Mouse (Mus musculus) kidney, postnatal 0 days (tissue): ENCODE measurements around the gene Peli3. TPM values are rescaled to one million over a fixed set of nuclear protein-coding genes. Genes with fewer than 3 reads are reported as not detected.

Source experiments
- ATAC-seq: fragments of 200-750 bp; cut with Nextera tagmentation; replicated peaks from 2 replicates; pipeline ENCODE4 v1.8.0; 2017; ENCODE audit warnings: low read depth, moderate number of reproducible peaks, moderate TSS enrichment, moderate library complexity; ENCODE audit not compliant: low FRiP score
- DNase-seq: peaks from one replicate; pipeline ENCODE4 v3.0.0-alpha.2; 2016; ENCODE audit warnings: low spot score
- H3K27ac ChIP-seq: fragments of 300-500 bp; sonication (generic); 2 replicates; pipeline ENCODE4 v1.5.1; 2014; ENCODE audit warnings: mild to moderate bottlenecking
- H3K27me3 ChIP-seq: fragments of 300-500 bp; sonication (generic); 2 replicates; pipeline ENCODE4 v1.6.1; 2014; ENCODE audit warnings: low read length, mixed read lengths; ENCODE audit not compliant: insufficient read depth
- H3K36me3 ChIP-seq: fragments of 300-500 bp; sonication (generic); 2 replicates; pipeline ENCODE4 v1.6.1; 2014; ENCODE audit warnings: low read length, mixed read lengths; ENCODE audit not compliant: insufficient read depth
- H3K4me1 ChIP-seq: fragments of 300-500 bp; sonication (generic); replicated peaks from 2 replicates; pipeline ENCODE4 v1.6.1; 2014; ENCODE audit warnings: antibody characterized with exemption, low read length, mixed read lengths; ENCODE audit not compliant: insufficient read depth
- H3K4me2 ChIP-seq: fragments of 300-500 bp; sonication (generic); 2 replicates; pipeline ENCODE4 v1.6.1; 2014; ENCODE audit warnings: mild to moderate bottlenecking, low read length, moderate library complexity, mixed read lengths
- H3K4me3 ChIP-seq: fragments of 300-500 bp; sonication (generic); replicated peaks from 2 replicates; pipeline ENCODE4 v1.5.1; 2014; ENCODE audit warnings: low read depth, low read length
- H3K9ac ChIP-seq: fragments of 300-500 bp; sonication (generic); 2 replicates; pipeline ENCODE4 v1.6.1; 2014; ENCODE audit warnings: low read depth, low read length
- H3K9me3 ChIP-seq: fragments of 300-500 bp; sonication (generic); replicated peaks from 2 replicates; pipeline ENCODE4 v1.6.1; 2016; ENCODE audit warnings: low read length, inconsistent platforms, mixed read lengths
- CTCF ChIP-seq: IDR thresholded peaks from 2 replicates; pipeline ENCODE4 v1.5.1; 2016; ENCODE audit warnings: antibody characterized with exemption, low read depth, mild to moderate bottlenecking, moderate library complexity
- WGBS: fragments of 180-500 bp; shearing (Covaris S2); extraction: QIAGEN DNeasy Blood & Tissue Kit; methylation state at CpG from one replicate; pipeline ENCODE4 v1.1.7; 2014; 5-methylcytosine and 5-hydroxymethylcytosine counted together
- polyA plus RNA-seq: library from polyadenylated mRNA; unstranded; fragments of >200 nt; fragmentation: Nextera tagmentation; extraction: Ambion mirVana; gene quantifications from 2 replicates; pipeline ENCODE4 v1.2.1, GENCODE M21; 2015

Gene Peli3
- polyA plus RNA-seq, 1 experiment from 2014 or later: 1.9 TPM

- DNase-seq (no peak), ATAC-seq (no peak)
- H3K9ac ChIP-seq: no peak overlapping the region
- no peaks in the 10 kb centered on the region for H3K9me3 ChIP-seq
- peaks cover 5% of the 10 kb centered on the region; the same call in 1 of the 2 replicates for H3K4me1 ChIP-seq
- H3K4me2 ChIP-seq: no peak overlapping the region
- H3K27ac ChIP-seq: no peak overlapping the region
- no peaks in the 10 kb centered on the region for H3K36me3 ChIP-seq
- no peak for TF ChIP-seq CTCF
- H3K27me3 ChIP-seq: no peaks in the 10 kb centered on the region
- 85% methylated on average over 17 of the region's 17 CpGs for WGBS
- H3K4me3 ChIP-seq: no peak overlapping the region
These were observed 5.2 kb downstream of the Peli3 start for GRCm38 (mm10) chr19:4937444-4938310.

GRCm38 (mm10) chr19:4936896-4937295 lies 6.0 kb downstream of the Peli3 start:
- H3K4me3 ChIP-seq: no peak overlapping the region
- H3K9me3 ChIP-seq: no peaks in the 10 kb centered on the region
- ATAC-seq (no peak), DNase-seq (no peak)
- H3K4me2 ChIP-seq: no peak overlapping the region
- no peak overlapping the region for H3K27ac ChIP-seq
- no peaks in the 10 kb centered on the region for H3K36me3 ChIP-seq
- H3K9ac ChIP-seq: no peak overlapping the region
- no peak for TF ChIP-seq CTCF
- 75% methylated on average over 2 of the region's 2 CpGs for WGBS
- H3K4me1 ChIP-seq: no peaks in the 10 kb centered on the region
- no peaks in the 10 kb centered on the region for H3K27me3 ChIP-seq

- Histone ChIP-seq H3K4me1 (peaks cover 9% of the 10 kb centered on the region), H3K27me3 (no peaks in the 10 kb centered on the region), H3K36me3 (0 out of 2 replicates have a peak, but pooled peaks cover 9% of the 10 kb centered on the region), H3K9me3 (no peaks in the 10 kb centered on the region), H3K4me2 (peak overlapping the region; percentile 68), H3K9ac (peak overlapping the region; percentile 58; the same call in 1 of the 2 replicates), H3K4me3 (peak overlapping the region; percentile 61), H3K27ac (peak overlapping the region; percentile 78; the same call in 1 of the 2 replicates)
- ATAC-seq: no peak
- no peak for DNase-seq
- 65% methylated on average over 5 of the region's 5 CpGs for WGBS
- TF ChIP-seq CTCF: no peak
These were observed 14.1 kb downstream of the Peli3 start for GRCm38 (mm10) chr19:4928781-4929180.

- Histone ChIP-seq H3K4me2 (peak within 1 kb of the TSS; percentile 68), H3K27me3 (no peaks in the 10 kb centered on the region), H3K36me3 (peaks cover 16% of the 10 kb centered on the region), H3K9me3 (no peaks in the 10 kb centered on the region), H3K9ac (peak within 1 kb of the TSS; percentile 58; the same call in 1 of the 2 replicates), H3K4me1 (peaks cover 9% of the 10 kb centered on the region), H3K27ac (peak within 1 kb of the TSS; percentile 78), H3K4me3 (peak within 1 kb of the TSS; percentile 61)
- TF ChIP-seq CTCF: no peak
- DNase-seq (peak; percentile 100), ATAC-seq (peak; percentile 97)
- under 1% methylated on average over 32 of the region's 32 CpGs for WGBS
These were observed 14.9 kb downstream of the Peli3 start, which contains the start of gene Dpp3 for GRCm38 (mm10) chr19:4927904-4928531. Dpp3 (minus strand) TSS chr19:4928287.

- TF ChIP-seq CTCF: no peak
- peaks cover 42% of the 10 kb centered on the region for H3K36me3 ChIP-seq
- H3K27me3 ChIP-seq: no peaks in the 10 kb centered on the region
- DNase-seq (no peak), ATAC-seq (no peak)
- no peak overlapping the region for H3K4me2 ChIP-seq
- 94% methylated on average over 11 of the region's 11 CpGs for WGBS
- H3K4me3 ChIP-seq: no peak overlapping the region
- peaks cover 9% of the 10 kb centered on the region for H3K4me1 ChIP-seq
- no peaks in the 10 kb centered on the region for H3K9me3 ChIP-seq
- no peak overlapping the region for H3K27ac ChIP-seq
- H3K9ac ChIP-seq: no peak overlapping the region
These were observed 17.6 kb downstream of the Peli3 start for GRCm38 (mm10) chr19:4925121-4925860.

- no peak overlapping the region for H3K4me3 ChIP-seq
These were observed 23.3 kb downstream of the Peli3 start for GRCm38 (mm10) chr19:4919652-4920051.

More at GRCm38 (mm10) chr19:4919652-4920051, 23.3 kb downstream of the Peli3 start:
- DNase-seq (no peak), ATAC-seq (no peak)
- H3K9me3 ChIP-seq: no peaks in the 10 kb centered on the region
- WGBS: 81% methylated on average over 6 of the region's 6 CpGs
- H3K36me3 ChIP-seq: peaks cover 87% of the 10 kb centered on the region
- H3K27ac ChIP-seq: no peak overlapping the region
- H3K4me2 ChIP-seq: no peak overlapping the region
- no peaks in the 10 kb centered on the region for H3K27me3 ChIP-seq
- H3K4me1 ChIP-seq: no peaks in the 10 kb centered on the region
- TF ChIP-seq CTCF: no peak
- H3K9ac ChIP-seq: no peak overlapping the region
